Mouse (Mus musculus) cerebellum, adult 2 months (tissue): Measurements from ENCODE around the gene Tut4.

ENCODE experiments used
- CTCF ChIP-seq: fragments of 200-500 bp; IDR thresholded peaks from 2 replicates; pipeline ENCODE4 v1.5.1; 2011; ENCODE audit warnings: low read depth, mild to moderate bottlenecking, control low read depth, low read length, moderate library complexity, borderline replicate concordance; ENCODE audit not compliant: insufficient read depth
- POLR2A ChIP-seq: fragments of 200-500 bp; IDR thresholded peaks from 2 replicates; pipeline ENCODE4 v1.6.1; 2011; ENCODE audit warnings: low read length, control low read depth, borderline replicate concordance; ENCODE audit not compliant: insufficient read depth

GRCm38 (mm10) chr4:108461262-108461903 lies 2.2 kb downstream of the Tut4 start:
- TF ChIP-seq POLR2A (no peak), CTCF (no peak)
